Mouse (Mus musculus) hindbrain, embryonic 10.5 days (tissue): Measurements from ENCODE around the gene Txnrd2. TPM values are rescaled to one million over a fixed set of nuclear protein-coding genes. Genes with fewer than 3 reads are reported as not detected.

Experiments
- DNase-seq: peaks from one replicate; pipeline ENCODE4 v3.0.0-alpha.2; 2017; ENCODE audit warnings: low spot score
- H3K27ac ChIP-seq: fragments of 300-500 bp; sonication (generic); 2 replicates; pipeline ENCODE4 v1.5.1; 2016; ENCODE audit warnings: mild to moderate bottlenecking, moderate library complexity
- H3K27me3 ChIP-seq: fragments of 300-500 bp; sonication (generic); 2 replicates; pipeline ENCODE4 v1.6.1; 2016; ENCODE audit warnings: mild to moderate bottlenecking; ENCODE audit not compliant: poor library complexity, insufficient read depth, severe bottlenecking
- H3K36me3 ChIP-seq: fragments of 300-500 bp; sonication (generic); 2 replicates; pipeline ENCODE4 v1.6.1; 2016; ENCODE audit warnings: mild to moderate bottlenecking, moderate library complexity
- H3K4me1 ChIP-seq: fragments of 300-500 bp; sonication (generic); replicated peaks from 2 replicates; pipeline ENCODE4 v1.6.1; 2016; ENCODE audit warnings: mild to moderate bottlenecking
- H3K4me3 ChIP-seq: fragments of 300-500 bp; sonication (generic); 2 replicates; pipeline ENCODE4 v1.5.1; 2016; ENCODE audit warnings: mild to moderate bottlenecking, moderate library complexity
- H3K9me3 ChIP-seq: fragments of 300-500 bp; sonication (generic); 2 replicates; pipeline ENCODE4 v1.6.1; 2016; ENCODE audit warnings: mild to moderate bottlenecking, moderate library complexity
- WGBS: fragments of 180-500 bp; shearing (Covaris S2); methylation state at CpG from one replicate; pipeline ENCODE4 v1.1.7; 2016; 5-methylcytosine and 5-hydroxymethylcytosine counted together
- polyA plus RNA-seq: library from polyadenylated mRNA; unstranded; fragments of >200 nt; fragmentation: Nextera tagmentation; extraction: Ambion mirVana; gene quantifications from 2 replicates; pipeline ENCODE4 v1.2.1, GENCODE M21; 2016

The Txnrd2 gene
- polyA plus RNA-seq, 1 experiment from 2014 or later, result 30.5 TPM

GRCm38 (mm10) chr16:18490894-18491293 lies 64.7 kb downstream of the Txnrd2 start:
- DNase-seq, result no peak

GRCm38 (mm10) chr16:18497865-18498515 lies 71.8 kb downstream of the Txnrd2 start:
- peak overlapping the region; percentile 84 for H3K4me3 ChIP-seq
- H3K27ac ChIP-seq, result peak overlapping the region; percentile 95
- H3K9me3 ChIP-seq, result no peaks in the 10 kb centered on the region
- no peak for DNase-seq
- peaks cover 28% of the 10 kb centered on the region for H3K4me1 ChIP-seq
- WGBS, result 13% methylated on average over 6 of the region's 6 CpGs
- no peaks in the 10 kb centered on the region for H3K27me3 ChIP-seq
- peaks cover 20% of the 10 kb centered on the region for H3K36me3 ChIP-seq

More at GRCm38 (mm10) chr16:18490894-18491293, 64.7 kb downstream of the Txnrd2 start:
- Histone ChIP-seq H3K36me3 (no peaks in the 10 kb centered on the region), H3K9me3 (0 out of 2 replicates have a peak, but pooled peaks cover 3% of the 10 kb centered on the region), H3K4me3 (no peak overlapping the region), H3K27me3 (no peaks in the 10 kb centered on the region), H3K27ac (no peak overlapping the region), H3K4me1 (no peaks in the 10 kb centered on the region)
- 60% methylated on average over 1 of the region's 1 CpGs for WGBS

GRCm38 (mm10) chr16:18498558-18498990 lies 72.4 kb downstream of the Txnrd2 start, which contains the start of the genes Gnb1l and Rtl10:
Gnb1l (plus strand) TSS chr16:18498713.
Rtl10 (plus strand) TSS chr16:18498901.
- Histone ChIP-seq H3K36me3 (peaks cover 22% of the 10 kb centered on the region), H3K9me3 (no peaks in the 10 kb centered on the region), H3K4me3 (peak within 1 kb of the TSS; percentile 84), H3K27me3 (no peaks in the 10 kb centered on the region), H3K4me1 (peaks cover 28% of the 10 kb centered on the region), H3K27ac (peak within 1 kb of the TSS; percentile 95)
- WGBS, result under 1% methylated on average over 51 of the region's 51 CpGs
- DNase-seq, result peak; percentile 98

GRCm38 (mm10) chr16:18498996-18499395 lies 72.8 kb downstream of the Txnrd2 start:
- Histone ChIP-seq H3K4me1 (peaks cover 28% of the 10 kb centered on the region), H3K4me3 (peak overlapping the region; percentile 84), H3K36me3 (peaks cover 26% of the 10 kb centered on the region), H3K27me3 (no peaks in the 10 kb centered on the region), H3K9me3 (no peaks in the 10 kb centered on the region), H3K27ac (peak overlapping the region; percentile 95)
- under 1% methylated on average over 24 of the region's 24 CpGs for WGBS
- no peak for DNase-seq

GRCm38 (mm10) chr16:18501531-18501930 lies 75.3 kb downstream of the Txnrd2 start:
- no peak overlapping the region for H3K27ac ChIP-seq
- no peaks in the 10 kb centered on the region for H3K27me3 ChIP-seq
- peaks cover 33% of the 10 kb centered on the region for H3K36me3 ChIP-seq
- no peak overlapping the region for H3K4me3 ChIP-seq
- no peak for DNase-seq
- H3K4me1 ChIP-seq, result peaks cover 28% of the 10 kb centered on the region
- H3K9me3 ChIP-seq, result no peaks in the 10 kb centered on the region
- WGBS, result 97% methylated on average over 6 of the region's 6 CpGs

GRCm38 (mm10) chr16:18503566-18504342 lies 77.6 kb downstream of the Txnrd2 start:
- no peaks in the 10 kb centered on the region for H3K27me3 ChIP-seq
- H3K9me3 ChIP-seq, result no peaks in the 10 kb centered on the region
- no peak for DNase-seq
- H3K27ac ChIP-seq, result no peak overlapping the region
- peaks cover 33% of the 10 kb centered on the region for H3K36me3 ChIP-seq
- 95% methylated on average over 14 of the region's 14 CpGs for WGBS
- H3K4me1 ChIP-seq, result peaks cover 16% of the 10 kb centered on the region
- H3K4me3 ChIP-seq, result no peak overlapping the region

- no peak overlapping the region for H3K27ac ChIP-seq
- H3K4me1 ChIP-seq, result peaks cover 6% of the 10 kb centered on the region; the same call in 1 of the 2 replicates
- 93% methylated on average over 3 of the region's 3 CpGs for WGBS
- H3K36me3 ChIP-seq, result peaks cover 22% of the 10 kb centered on the region
- H3K27me3 ChIP-seq, result no peaks in the 10 kb centered on the region
- H3K9me3 ChIP-seq, result no peaks in the 10 kb centered on the region
- H3K4me3 ChIP-seq, result no peak overlapping the region
- no peak for DNase-seq
These were observed 80.5 kb downstream of the Txnrd2 start for GRCm38 (mm10) chr16:18506524-18507199.

GRCm38 (mm10) chr16:18507200-18507549 lies 81.0 kb downstream of the Txnrd2 start:
- H3K27ac ChIP-seq, result no peak overlapping the region
- no peak for DNase-seq
- H3K4me1 ChIP-seq, result peaks cover 6% of the 10 kb centered on the region; the same call in 1 of the 2 replicates
- H3K4me3 ChIP-seq, result no peak overlapping the region
- 72% methylated on average over 1 of the region's 1 CpGs for WGBS
- H3K36me3 ChIP-seq, result peaks cover 17% of the 10 kb centered on the region
- no peaks in the 10 kb centered on the region for H3K9me3 ChIP-seq
- no peaks in the 10 kb centered on the region for H3K27me3 ChIP-seq

GRCm38 (mm10) chr16:18511741-18512140 lies 85.6 kb downstream of the Txnrd2 start:
- H3K4me3 ChIP-seq, result no peak overlapping the region
- no peaks in the 10 kb centered on the region for H3K9me3 ChIP-seq
- no peaks in the 10 kb centered on the region for H3K36me3 ChIP-seq
- peaks cover 6% of the 10 kb centered on the region; the same call in 1 of the 2 replicates for H3K4me1 ChIP-seq
- H3K27ac ChIP-seq, result no peak overlapping the region
- DNase-seq, result no peak
- H3K27me3 ChIP-seq, result no peaks in the 10 kb centered on the region
- WGBS, result 89% methylated on average over 5 of the region's 5 CpGs

GRCm38 (mm10) chr16:18513508-18513907 lies 87.3 kb downstream of the Txnrd2 start:
- Histone ChIP-seq H3K4me1 (peaks cover 6% of the 10 kb centered on the region; the same call in 1 of the 2 replicates), H3K27me3 (no peaks in the 10 kb centered on the region), H3K9me3 (no peaks in the 10 kb centered on the region), H3K4me3 (no peak overlapping the region), H3K27ac (no peak overlapping the region), H3K36me3 (no peaks in the 10 kb centered on the region)
- 75% methylated on average over 6 of the region's 6 CpGs for WGBS
- DNase-seq, result no peak

GRCm38 (mm10) chr16:18518091-18518490 lies 91.9 kb downstream of the Txnrd2 start:
- Histone ChIP-seq H3K4me3 (no peak overlapping the region), H3K9me3 (no peaks in the 10 kb centered on the region), H3K27ac (no peak overlapping the region), H3K4me1 (no peaks in the 10 kb centered on the region), H3K27me3 (no peaks in the 10 kb centered on the region), H3K36me3 (no peaks in the 10 kb centered on the region)
- no peak for DNase-seq

GRCm38 (mm10) chr16:18523563-18524245 lies 97.5 kb downstream of the Txnrd2 start:
- no peaks in the 10 kb centered on the region for H3K4me1 ChIP-seq
- H3K36me3 ChIP-seq, result no peaks in the 10 kb centered on the region
- no peaks in the 10 kb centered on the region for H3K9me3 ChIP-seq
- no peak overlapping the region for H3K27ac ChIP-seq
- H3K27me3 ChIP-seq, result no peaks in the 10 kb centered on the region
- no peak for DNase-seq
- 95% methylated on average over 8 of the region's 8 CpGs for WGBS
- H3K4me3 ChIP-seq, result no peak overlapping the region
